Mouse (Mus musculus) ES-Bruce4 (cell line): ENCODE measurements around the gene Nle1. TPM values are rescaled to one million over a fixed set of nuclear protein-coding genes. Genes with fewer than 3 reads are reported as not detected.
A peak's percentile ranks its signal among the peaks of the same experiment; 100 is the strongest.

ENCODE experiments used
- H3K27ac ChIP-seq: 2 replicates; pipeline ENCODE4 v1.5.1; 2012; ENCODE audit warnings: low read length, inconsistent platforms; ENCODE audit not compliant: insufficient read depth
- H3K27me3 ChIP-seq: 2 replicates; pipeline ENCODE4 v1.6.1; 2012; ENCODE audit warnings: mild to moderate bottlenecking, low read length, inconsistent platforms; ENCODE audit not compliant: control insufficient read depth, poor library complexity, insufficient read depth, severe bottlenecking
- H3K36me3 ChIP-seq: 2 replicates; pipeline ENCODE4 v1.6.1; 2012; ENCODE audit warnings: inconsistent platforms, mild to moderate bottlenecking, low read length, moderate library complexity; ENCODE audit not compliant: control insufficient read depth, poor library complexity, insufficient read depth, severe bottlenecking
- H3K4me1 ChIP-seq: one replicate; pipeline ENCODE4 v1.8.1; 2011; ENCODE audit warnings: low read length; ENCODE audit not compliant: control insufficient read depth, insufficient read depth
- H3K4me3 ChIP-seq: 2 replicates; pipeline ENCODE4 v1.5.1; 2011; ENCODE audit warnings: low read depth, mild to moderate bottlenecking, low read length
- H3K9ac ChIP-seq: 2 replicates; pipeline ENCODE4 v1.6.1; 2012; ENCODE audit warnings: low read depth, mild to moderate bottlenecking, inconsistent platforms; ENCODE audit not compliant: poor library complexity, severe bottlenecking
- H3K9me3 ChIP-seq: replicated peaks from 2 replicates; pipeline ENCODE4 v1.6.1; 2012; ENCODE audit warnings: mild to moderate bottlenecking, low read length, inconsistent platforms; ENCODE audit not compliant: control insufficient read depth, poor library complexity, insufficient read depth, severe bottlenecking
- CTCF ChIP-seq: IDR thresholded peaks from one replicate; pipeline ENCODE4 v1.8.1; 2011; ENCODE audit warnings: low read depth, low read length
- EP300 ChIP-seq: IDR thresholded peaks from 2 replicates; pipeline ENCODE4 v1.6.1; 2011; ENCODE audit warnings: low read depth, low read length; ENCODE audit not compliant: insufficient read depth
- POLR2A ChIP-seq: IDR thresholded peaks from one replicate; pipeline ENCODE4 v1.8.1; 2011; ENCODE audit warnings: low read length; ENCODE audit not compliant: insufficient read depth
- polyA plus RNA-seq: library from polyadenylated mRNA; stranded (reverse); fragments of >200 nt; gene quantifications from 2 replicates; pipeline ENCODE4 v1.2.4, GENCODE M21; 2011; ENCODE audit warnings: low read depth; ENCODE audit not compliant: missing spikeins, insufficient read depth, insufficient read length

The Nle1 gene
- polyA plus RNA-seq, 1 experiment = 32.3 TPM

- Histone ChIP-seq H3K4me3 (peak overlapping the region; percentile 91), H3K9me3 (no peaks in the 10 kb centered on the region), H3K9ac (peak overlapping the region; percentile 83), H3K4me1 (peaks cover 4% of the 10 kb centered on the region), H3K27me3 (no peaks in the 10 kb centered on the region), H3K36me3 (no peaks in the 10 kb centered on the region), H3K27ac (peak overlapping the region; percentile 10; the same call in 1 of the 2 replicates)
- TF ChIP-seq EP300 = no peak
- TF ChIP-seq POLR2A = no peak
- TF ChIP-seq CTCF = no peak
Observed at GRCm38 (mm10) chr11:82889524-82890341, 18.5 kb downstream of the Nle1 start.

GRCm38 (mm10) chr11:82888491-82888946 lies 19.7 kb downstream of the Nle1 start:
- Histone ChIP-seq H3K27ac (no peak overlapping the region), H3K9ac (no peak overlapping the region), H3K27me3 (no peaks in the 10 kb centered on the region), H3K4me1 (peaks cover 7% of the 10 kb centered on the region), H3K4me3 (no peak overlapping the region), H3K9me3 (no peaks in the 10 kb centered on the region), H3K36me3 (no peaks in the 10 kb centered on the region)
- no peak for TF ChIP-seq CTCF
- TF ChIP-seq POLR2A = no peak
- no peak for TF ChIP-seq EP300

- Histone ChIP-seq H3K27ac (no peak overlapping the region), H3K27me3 (no peaks in the 10 kb centered on the region), H3K4me1 (peaks cover 15% of the 10 kb centered on the region), H3K9ac (peak overlapping the region; percentile 40; the same call in 1 of the 2 replicates), H3K36me3 (peaks cover 8% of the 10 kb centered on the region), H3K4me3 (no peak overlapping the region), H3K9me3 (no peaks in the 10 kb centered on the region)
- TF ChIP-seq POLR2A (no peak), CTCF (no peak), EP300 (no peak)
Observed at GRCm38 (mm10) chr11:82886559-82886958, 21.7 kb downstream of the Nle1 start.

- Histone ChIP-seq H3K27ac (no peak overlapping the region; the same call in 1 of the 2 replicates), H3K9ac (no peak overlapping the region), H3K9me3 (no peaks in the 10 kb centered on the region), H3K36me3 (peaks cover 19% of the 10 kb centered on the region), H3K27me3 (no peaks in the 10 kb centered on the region), H3K4me1 (peaks cover 17% of the 10 kb centered on the region), H3K4me3 (no peak overlapping the region)
- TF ChIP-seq CTCF (no peak), EP300 (no peak), POLR2A (no peak)
Observed at GRCm38 (mm10) chr11:82883180-82883579, 25.0 kb downstream of the Nle1 start.

- H3K27me3 ChIP-seq = no peaks in the 10 kb centered on the region
- H3K4me3 ChIP-seq = no peak overlapping the region
- no peak overlapping the region for H3K27ac ChIP-seq
- H3K9ac ChIP-seq = no peak overlapping the region
- H3K36me3 ChIP-seq = peaks cover 19% of the 10 kb centered on the region
- peaks cover 8% of the 10 kb centered on the region for H3K4me1 ChIP-seq
- H3K9me3 ChIP-seq = no peaks in the 10 kb centered on the region
- no peak for TF ChIP-seq CTCF
- no peak for TF ChIP-seq EP300
- TF ChIP-seq POLR2A = no peak
Observed at GRCm38 (mm10) chr11:82877726-82878344, 30.4 kb downstream of the Nle1 start.

GRCm38 (mm10) chr11:82875631-82876030 lies 32.6 kb downstream of the Nle1 start:
- peaks cover 7% of the 10 kb centered on the region for H3K36me3 ChIP-seq
- no peaks in the 10 kb centered on the region for H3K9me3 ChIP-seq
- no peak overlapping the region for H3K9ac ChIP-seq
- no peaks in the 10 kb centered on the region for H3K4me1 ChIP-seq
- peak overlapping the region; percentile 52; the same call in 1 of the 2 replicates for H3K4me3 ChIP-seq
- TF ChIP-seq POLR2A (no peak), EP300 (no peak), CTCF (no peak)
- no peaks in the 10 kb centered on the region for H3K27me3 ChIP-seq
- H3K27ac ChIP-seq = no peak overlapping the region
